Mouse (Mus musculus): ENCODE measurements at regions not wholly inside any gene's neighbourhood (a gene's known extent, or its start where the extent isn't known, plus 50 kb on each side); places are given as distances from the start of the nearest gene placed in this dataset.

DNA sequence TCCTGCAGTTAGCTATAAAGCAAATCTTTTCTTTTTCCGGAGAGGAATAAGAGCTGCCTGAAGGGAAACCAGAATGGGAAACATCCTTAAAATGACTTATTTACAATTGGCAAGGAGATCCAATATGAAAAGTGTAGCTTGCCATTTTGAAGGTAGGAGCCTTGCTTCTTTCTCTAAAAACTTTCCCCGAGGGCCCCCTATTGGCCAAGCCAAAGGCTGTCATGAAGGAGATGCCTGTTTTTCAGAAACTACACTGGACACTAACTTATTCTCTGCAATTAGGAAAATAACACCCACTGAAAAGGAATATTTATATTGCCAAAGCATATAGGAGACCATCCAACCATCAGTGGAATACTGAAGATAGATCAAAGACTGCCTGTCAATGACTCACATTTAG, 312.8 kb upstream of the Thrb start:
- DNase-seq = no peak

DNA sequence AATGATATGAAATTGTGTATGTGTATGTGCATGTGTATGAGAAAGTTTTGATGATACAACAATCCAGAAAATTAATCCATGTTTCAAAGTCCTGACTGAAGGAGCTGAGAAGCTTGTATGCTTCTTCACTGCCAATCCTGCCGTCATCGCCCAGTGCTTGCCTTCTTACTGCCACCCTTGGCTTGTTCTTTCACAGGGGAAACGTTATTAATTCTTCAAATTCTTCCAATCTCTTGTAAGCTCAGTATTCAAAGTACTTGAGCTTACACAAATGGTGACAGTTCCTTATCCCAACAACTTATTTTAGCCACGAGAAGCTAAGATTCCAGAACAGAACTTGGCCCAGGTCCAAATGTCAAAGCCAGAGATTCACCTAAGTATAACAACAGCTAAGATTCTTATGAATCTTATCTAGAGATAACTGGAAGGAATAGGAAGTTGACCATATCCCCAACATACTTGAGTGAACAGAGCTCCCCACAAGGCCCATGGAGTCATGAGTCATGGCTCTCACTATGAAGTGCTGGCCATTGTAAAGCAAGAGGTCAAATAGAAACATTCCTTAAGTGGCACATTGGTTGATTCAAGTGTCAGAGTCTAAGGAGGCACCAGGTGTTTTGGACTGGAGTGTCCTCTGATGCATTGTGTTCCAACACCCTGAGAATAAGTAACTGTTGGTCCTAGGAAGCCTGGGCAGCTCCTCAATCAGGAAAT, 307.6 kb upstream of the Thrb start:
- no peak for DNase-seq

GRCm38 (mm10) chr14:17361910-17362309, 298.2 kb upstream of the Thrb start:
- no peak for DNase-seq

DNA sequence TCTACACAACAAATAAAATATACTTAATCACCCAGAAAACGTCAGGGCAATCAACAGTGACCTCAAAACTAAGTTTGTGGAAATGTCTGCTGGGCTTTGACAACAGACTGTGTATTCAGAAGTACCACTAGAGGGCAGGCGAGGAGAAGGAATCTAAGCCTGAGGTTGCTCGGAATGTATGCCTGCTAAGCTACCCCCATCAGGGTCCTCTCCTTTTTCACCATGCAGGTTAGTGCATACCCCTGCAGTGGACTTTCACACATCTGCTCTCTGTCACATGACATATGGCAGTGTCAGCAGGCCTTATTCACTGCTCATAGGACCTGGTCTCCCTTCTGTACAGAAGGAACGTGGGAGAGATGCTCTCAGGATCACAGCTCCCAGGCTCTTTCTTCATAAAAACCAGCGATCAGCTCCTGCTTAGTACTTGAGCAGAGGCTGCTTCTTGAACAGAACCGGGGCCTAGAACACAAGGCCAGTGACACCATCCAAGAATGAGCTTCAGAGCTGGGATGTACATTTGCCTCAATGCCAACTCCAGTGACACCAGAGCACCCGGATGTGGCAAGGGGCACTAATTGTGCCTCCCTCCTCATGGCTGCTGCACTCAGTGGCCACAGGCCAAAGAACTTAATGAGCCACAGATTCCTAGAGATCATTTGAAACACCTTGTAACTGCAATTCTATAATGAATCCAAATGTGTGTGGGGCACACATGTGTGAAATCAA, 257.1 kb upstream of the Thrb start:
- DNase-seq = no peak

- no peak for DNase-seq
These were observed 254.3 kb upstream of the Thrb start for GRCm38 (mm10) chr14:17405551-17406336.

DNA sequence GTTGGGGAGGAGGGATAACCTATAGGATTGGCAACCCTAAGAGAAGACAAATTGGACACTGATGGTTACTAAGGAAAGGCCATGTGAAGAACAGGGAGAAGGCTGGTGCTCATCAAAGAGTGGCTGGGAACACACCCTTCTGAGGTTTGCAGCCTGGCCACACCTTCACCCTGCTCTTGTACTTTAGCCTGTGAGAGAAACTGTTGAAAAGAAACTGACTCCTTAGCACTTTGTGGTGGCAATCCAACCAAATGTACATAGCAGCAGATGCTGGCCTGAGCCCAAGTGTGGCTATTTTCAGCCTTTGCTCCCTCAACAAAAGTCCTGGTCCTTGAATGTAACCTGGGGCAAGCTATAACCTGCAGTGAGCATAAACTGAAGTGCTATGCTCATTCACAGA, 253.2 kb upstream of the Thrb start:
- DNase-seq = no peak

DNA sequence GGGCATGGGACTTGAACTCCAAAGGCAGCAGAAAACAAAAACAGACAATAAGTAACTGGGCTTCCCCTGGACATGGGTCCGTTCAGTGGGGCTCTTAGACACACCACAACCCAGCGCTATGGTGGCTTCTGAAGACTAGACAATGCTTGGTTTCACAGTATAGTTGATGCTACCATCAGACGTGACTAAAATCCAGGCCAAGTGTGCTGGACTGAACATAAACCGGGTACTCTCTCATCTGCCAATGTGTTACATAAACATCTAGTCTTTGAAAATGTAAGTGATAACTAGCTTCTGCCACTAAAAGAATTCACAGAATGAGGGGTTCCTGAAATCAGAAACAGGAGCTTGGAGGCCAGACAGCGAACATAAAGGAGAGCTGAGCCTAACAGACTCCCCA, 251.7 kb upstream of the Thrb start:
- no peak for DNase-seq

DNA sequence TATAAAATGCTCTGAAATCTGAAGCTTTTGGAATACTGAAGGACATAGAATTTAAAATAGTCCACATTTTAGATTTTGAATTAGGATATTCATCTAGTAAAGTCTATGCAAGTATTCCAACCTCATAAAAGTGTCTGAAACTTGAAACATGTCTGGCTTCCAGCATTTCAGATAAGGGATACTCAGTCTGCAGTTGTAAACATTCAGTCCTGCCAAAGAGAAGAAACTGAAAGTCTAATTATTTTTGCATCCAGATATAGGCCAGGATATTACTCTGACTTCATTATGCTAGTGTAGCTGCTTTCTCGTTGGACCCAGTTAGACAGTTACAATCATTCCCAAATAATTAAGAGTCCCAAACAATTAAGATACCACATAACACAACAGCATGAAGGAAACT, 251.2 kb upstream of the Thrb start:
- DNase-seq = no peak

DNA sequence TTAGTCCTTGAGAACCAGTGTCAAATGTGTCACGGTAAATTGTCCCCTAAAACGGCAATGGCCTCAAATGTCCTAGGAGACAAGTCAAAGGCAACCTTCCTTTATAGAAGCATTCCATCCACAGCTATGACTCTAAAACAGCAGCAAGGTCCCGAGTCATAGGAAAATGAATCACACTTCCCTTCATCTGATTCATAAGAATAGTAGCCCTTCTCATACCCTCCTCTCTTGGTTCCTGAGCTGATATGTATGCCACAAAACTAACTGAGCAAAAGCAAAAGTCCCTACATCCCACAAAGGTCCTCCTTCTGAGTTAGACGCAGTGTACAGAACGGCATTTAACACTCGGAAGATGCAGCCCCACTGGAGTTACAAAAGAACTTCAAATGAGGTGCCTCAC, 250.6 kb upstream of the Thrb start:
- DNase-seq = no peak

DNA sequence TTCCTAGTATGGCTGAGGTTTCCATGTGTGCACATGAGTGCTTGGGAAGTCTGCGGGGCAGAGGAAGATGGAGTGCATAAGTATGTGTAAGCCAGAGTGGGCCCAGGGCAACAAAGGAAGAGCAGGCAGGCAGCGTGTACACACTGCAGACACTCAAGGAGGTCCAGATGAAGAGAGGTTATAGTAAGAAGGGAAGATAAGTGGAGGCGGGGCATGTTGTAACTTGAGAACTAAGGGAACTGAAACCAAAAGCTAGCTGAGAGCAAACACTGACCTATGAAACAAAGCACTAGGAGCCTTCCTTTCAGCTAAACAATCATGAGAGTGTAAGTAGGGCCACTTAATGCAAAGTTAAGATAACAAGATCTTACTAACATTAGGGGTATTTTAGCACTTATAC, 249.3 kb upstream of the Thrb start:
- DNase-seq = no peak

DNA sequence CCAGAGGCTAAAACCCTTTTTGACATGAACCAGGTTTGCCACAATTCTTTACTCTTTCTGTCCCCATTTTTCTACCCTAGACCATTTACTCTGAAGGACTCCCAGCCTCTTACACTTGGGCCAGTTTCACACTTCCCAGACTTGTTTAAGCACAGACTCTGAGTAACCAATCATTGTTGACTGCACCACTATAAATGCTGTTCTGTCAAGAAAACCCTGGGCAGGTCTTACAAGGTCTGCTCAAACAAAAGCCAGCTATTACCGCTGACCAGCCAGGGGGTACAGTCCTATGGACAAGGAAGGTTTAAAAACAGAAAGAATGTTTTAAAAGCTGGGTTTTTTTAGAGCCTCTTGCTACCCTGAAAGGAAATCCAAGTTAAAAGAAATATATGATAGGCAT, 248.8 kb upstream of the Thrb start:
- DNase-seq = no peak

GRCm38 (mm10) chr14:17414246-17414888, 245.7 kb upstream of the Thrb start:
- no peak for DNase-seq

DNA sequence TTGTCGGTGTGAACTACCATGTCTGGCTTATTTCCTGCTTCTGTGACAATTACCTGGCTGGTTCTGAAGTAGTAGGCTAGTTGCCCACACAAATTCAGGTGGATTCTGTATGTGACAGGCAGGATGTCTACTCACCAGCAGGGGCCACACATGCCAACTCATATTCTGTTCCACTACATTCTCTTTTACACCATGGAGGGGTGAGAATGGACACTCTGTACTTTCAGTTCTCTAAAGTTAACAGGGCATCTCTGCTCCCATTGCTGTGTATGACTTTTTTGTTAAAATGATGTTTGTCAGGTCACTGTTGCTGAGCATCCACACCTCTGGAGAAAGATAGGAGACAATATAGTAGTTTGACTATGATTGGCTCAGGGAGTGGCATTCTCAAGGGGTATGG, 232.3 kb upstream of the Thrb start:
- no peak for DNase-seq

DNA sequence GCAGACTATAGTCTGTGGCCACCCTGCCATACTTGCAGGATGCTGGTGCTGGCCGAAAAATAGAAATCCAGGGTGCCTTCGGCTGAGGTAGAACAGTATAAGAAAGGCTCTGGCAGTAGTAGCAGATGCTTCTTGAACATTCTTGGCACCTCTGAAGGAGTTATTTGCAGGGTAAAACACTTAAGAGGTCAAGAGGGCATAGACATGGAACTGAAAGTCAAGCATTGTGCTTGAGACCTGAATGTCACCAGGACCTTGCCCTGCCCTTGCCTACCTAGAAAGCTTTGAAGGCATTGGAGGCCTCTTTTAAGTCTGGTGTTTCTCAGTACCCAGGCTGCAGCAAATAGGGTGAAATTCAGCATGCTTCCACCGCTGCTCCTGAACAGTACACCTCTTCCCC, 230.9 kb upstream of the Thrb start:
- DNase-seq = no peak

- DNase-seq = no peak
These were observed 226.7 kb upstream of the Thrb start for GRCm38 (mm10) chr14:17433346-17433745.

DNA sequence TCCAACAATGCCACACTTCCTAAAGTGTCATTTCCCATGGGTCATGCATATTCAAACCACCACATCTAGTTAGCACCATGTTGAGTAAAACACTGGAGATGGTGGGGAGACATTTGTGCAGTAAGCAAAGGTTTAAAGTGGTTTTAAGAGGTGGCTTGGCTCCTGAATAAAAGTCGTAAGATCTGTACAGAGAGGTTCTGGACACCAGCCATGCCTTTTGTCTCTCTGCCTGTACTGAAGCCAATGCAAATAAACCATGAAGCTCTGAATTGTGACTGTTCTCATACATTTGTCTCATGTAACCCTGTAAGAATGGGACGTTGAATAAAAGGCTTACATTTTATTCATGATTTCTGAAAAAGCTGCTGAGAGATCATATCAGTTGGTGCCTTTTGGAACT, 202.1 kb upstream of the Thrb start:
- DNase-seq = no peak

DNA sequence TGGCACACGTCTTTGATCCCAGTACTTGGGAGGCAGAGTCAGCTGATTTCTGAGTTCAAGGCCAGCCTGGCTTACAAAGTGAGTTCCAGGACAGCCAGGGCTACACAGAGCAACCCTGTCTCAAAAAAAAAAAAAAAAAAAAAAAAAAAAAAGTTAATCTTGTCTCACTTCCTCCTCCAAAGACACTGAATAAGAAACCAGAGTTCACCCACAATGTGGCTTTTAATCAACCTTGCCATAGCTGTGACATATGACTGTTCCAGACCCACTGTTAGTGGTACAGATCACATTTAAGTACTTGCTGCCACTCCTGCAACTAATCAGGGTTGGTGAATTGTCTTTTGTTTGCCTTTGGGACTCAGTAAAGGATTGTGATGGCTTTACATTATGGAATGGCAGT, 181.1 kb upstream of the Thrb start:
- DNase-seq = no peak

DNA sequence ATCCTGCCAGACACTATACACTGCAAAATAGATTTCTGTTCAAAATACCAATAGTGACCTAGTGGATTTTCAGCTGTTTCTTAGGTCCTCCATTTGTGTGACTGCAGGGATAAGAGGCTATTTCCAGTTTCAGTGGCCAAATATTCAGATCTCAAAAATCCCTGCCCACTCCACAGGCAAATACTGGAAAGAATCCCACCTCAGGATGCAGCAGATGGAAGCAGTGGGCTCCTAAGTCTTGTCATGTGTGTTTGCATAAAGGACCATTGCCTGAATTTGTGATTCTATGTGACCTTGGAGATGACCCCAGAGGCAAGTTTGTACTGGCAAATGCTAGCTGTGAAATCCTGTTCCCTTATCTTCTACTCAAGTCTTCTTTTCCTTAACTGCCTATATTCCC, 175.2 kb upstream of the Thrb start:
- no peak for DNase-seq

DNA sequence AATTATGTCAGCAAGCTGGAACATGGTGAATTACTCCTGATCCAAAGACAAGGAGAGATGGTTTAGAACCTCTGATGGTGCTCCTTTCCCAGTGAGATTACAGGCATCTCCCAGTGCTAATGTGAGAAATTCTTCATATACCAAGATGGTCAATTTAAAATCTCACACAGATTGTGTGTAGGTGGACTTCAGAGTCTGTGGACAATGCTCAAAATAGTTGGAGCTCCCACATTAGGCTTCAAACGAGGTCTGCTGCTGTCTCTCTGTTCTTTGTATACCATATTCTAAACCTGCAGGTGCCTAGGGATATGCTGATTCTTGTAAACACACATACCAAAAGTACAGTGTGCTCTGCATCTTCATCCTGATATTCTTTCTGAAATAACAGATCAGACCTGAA, 146.3 kb upstream of the Thrb start:
- DNase-seq = no peak

DNA sequence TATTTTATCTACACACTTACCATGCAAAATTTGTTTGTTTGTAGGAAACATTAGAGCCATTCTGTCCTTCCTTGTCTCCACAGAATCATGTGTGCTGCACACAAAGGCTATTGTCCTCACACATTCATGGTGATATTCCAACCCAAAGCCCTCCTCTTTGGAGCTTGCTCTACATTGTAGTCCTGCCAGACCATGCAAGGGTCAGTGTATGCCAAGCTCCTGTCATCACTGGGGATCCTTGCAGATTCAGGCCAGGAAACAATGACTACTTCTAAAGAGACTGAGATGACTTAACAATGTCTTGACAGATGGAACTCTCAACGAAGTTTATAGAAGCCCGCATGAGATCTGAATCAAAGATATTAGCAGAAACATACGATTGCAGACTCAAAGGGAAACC, 137.4 kb upstream of the Thrb start:
- peak; percentile 7 for DNase-seq

DNA sequence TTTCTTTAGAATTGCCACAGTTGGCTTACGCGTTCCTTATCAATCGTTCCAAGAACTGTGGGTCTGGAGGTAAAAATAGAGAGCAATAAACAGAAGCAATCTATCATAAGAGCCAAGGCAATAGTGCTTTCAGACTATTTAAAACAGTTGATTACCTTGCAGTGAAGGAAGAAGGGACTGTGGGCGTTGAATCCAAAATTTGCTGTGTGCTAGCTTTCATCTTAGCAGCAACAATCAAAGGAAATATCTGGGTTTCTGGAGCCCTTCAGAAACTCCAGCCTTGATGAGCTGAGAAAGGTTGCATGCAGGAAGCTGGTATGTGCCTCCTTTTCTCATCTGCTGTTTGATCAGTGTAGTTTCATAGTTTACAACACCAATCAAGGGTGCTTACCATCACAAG, 136.1 kb upstream of the Thrb start:
- no peak for DNase-seq

GRCm38 (mm10) chr14:17539322-17539721, 120.7 kb upstream of the Thrb start:
- DNase-seq = no peak

GRCm38 (mm10) chr14:17556458-17556857, 103.6 kb upstream of the Thrb start:
- DNase-seq = no peak
